Mouse (Mus musculus) midbrain, embryonic 11.5 days (tissue): ENCODE data around the gene Eif2b2. TPM values are rescaled to one million over a fixed set of nuclear protein-coding genes. Genes with fewer than 3 reads are reported as not detected.

Source experiments
- ATAC-seq: fragments of 200-750 bp; cut with Nextera tagmentation; 2 replicates; pipeline ENCODE4 v1.8.0; 2017; ENCODE audit warnings: moderate TSS enrichment, moderate library complexity; ENCODE audit not compliant: low FRiP score
- DNase-seq: peaks from one replicate; pipeline ENCODE4 v3.0.0; 2015; ENCODE audit warnings: low spot score; ENCODE audit errors: missing footprints
- H3K27ac ChIP-seq: fragments of 300-500 bp; sonication (generic); 2 replicates; pipeline ENCODE4 v1.5.1; 2014; ENCODE audit warnings: low read depth, low read length
- H3K27me3 ChIP-seq: fragments of 300-500 bp; sonication (generic); 2 replicates; pipeline ENCODE4 v1.6.1; 2014; ENCODE audit warnings: mild to moderate bottlenecking, low read length, moderate library complexity, mixed read lengths; ENCODE audit not compliant: control insufficient read depth, insufficient read depth
- H3K36me3 ChIP-seq: fragments of 300-500 bp; sonication (generic); 2 replicates; pipeline ENCODE4 v1.6.1; 2014; ENCODE audit warnings: mild to moderate bottlenecking, low read length, moderate library complexity, mixed read lengths; ENCODE audit not compliant: control insufficient read depth, insufficient read depth
- H3K4me1 ChIP-seq: fragments of 300-500 bp; sonication (generic); 2 replicates; pipeline ENCODE4 v1.6.1; 2014; ENCODE audit warnings: low read length; ENCODE audit not compliant: control insufficient read depth, insufficient read depth
- H3K4me2 ChIP-seq: fragments of 300-500 bp; sonication (generic); 2 replicates; pipeline ENCODE4 v1.6.1; 2014; ENCODE audit warnings: mild to moderate bottlenecking, moderate library complexity
- H3K4me3 ChIP-seq: fragments of 300-500 bp; sonication (generic); 2 replicates; pipeline ENCODE4 v1.5.1; 2014; ENCODE audit warnings: low read depth, low read length
- H3K9ac ChIP-seq: fragments of 300-500 bp; sonication (generic); 2 replicates; pipeline ENCODE4 v1.6.1; 2014; ENCODE audit warnings: low read length
- H3K9me3 ChIP-seq: fragments of 300-500 bp; sonication (generic); 2 replicates; pipeline ENCODE4 v1.6.1; 2016; ENCODE audit warnings: low read length; ENCODE audit not compliant: control insufficient read depth
- WGBS: fragments of 180-500 bp; shearing (Covaris S2); extraction: QIAGEN DNeasy Blood & Tissue Kit; methylation state at CpG from one replicate; pipeline ENCODE4 v1.1.7; 2014; 5-methylcytosine and 5-hydroxymethylcytosine counted together
- polyA plus RNA-seq: library from polyadenylated mRNA; unstranded; fragments of >200 nt; fragmentation: Nextera tagmentation; extraction: Ambion mirVana; gene quantifications from 2 replicates; pipeline ENCODE4 v1.2.1, GENCODE M21; 2014

Eif2b2 gene
- polyA plus RNA-seq, 1 experiment from 2014 or later = 93.6 TPM

DNA sequence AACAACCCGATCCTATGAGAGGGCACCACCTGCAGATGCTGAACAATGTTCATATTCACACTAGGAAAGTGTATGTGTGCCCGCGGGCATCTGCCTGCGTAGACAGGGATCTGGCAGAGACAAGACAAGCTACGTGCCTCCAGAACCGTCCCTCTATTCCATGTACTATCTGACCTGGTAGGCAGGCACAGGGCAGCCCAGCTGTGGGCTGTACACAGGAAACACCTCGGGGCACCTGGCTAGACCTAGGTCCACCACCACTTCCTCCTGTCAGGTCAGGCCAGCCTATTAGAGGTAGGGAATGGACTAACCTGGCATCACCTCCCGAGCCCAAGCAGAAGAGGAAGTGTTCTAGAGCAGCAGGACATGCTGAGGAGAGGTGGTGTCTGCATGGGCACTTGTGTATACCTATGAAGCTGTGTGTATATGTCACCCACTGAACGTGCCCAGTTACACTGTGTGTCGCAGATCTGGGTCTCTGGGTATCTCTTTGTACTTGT lies 41.5 kb upstream of the Eif2b2 start, which contains the start of gene Pgf:
Gene Pgf (minus strand): TSS at position 51 of the 500 bp plus-strand sequence.
- Histone ChIP-seq H3K27me3 (peaks cover 8% of the 10 kb centered on the region; the same call in 1 of the 2 replicates), H3K9ac (peak within 1 kb of the TSS; percentile 45; the same call in 1 of the 2 replicates), H3K4me2 (peak within 1 kb of the TSS; percentile 47)

DNA sequence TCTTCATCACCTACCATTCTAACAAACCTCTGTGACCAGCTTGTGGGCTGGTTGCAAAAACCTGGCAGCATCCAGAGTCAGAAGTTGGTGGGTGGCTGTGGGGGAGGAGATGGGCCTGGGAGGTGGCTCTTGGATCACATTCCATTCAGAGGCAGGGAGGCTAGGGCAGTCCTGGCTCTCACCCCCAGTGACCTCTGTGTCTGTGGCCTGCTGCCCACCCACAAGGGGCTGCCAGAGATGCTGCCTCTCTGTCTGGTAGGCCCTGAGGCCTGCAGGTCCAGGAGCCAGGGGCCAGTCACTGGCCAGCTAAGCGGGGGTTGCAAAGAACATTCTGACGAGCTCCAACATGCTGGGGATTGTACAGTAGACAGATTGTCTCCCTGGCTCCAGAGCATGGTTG lies 41.0 kb upstream of the Eif2b2 start:
- no peak overlapping the region for H3K9ac ChIP-seq
- H3K4me2 ChIP-seq = no peak overlapping the region
- H3K27ac ChIP-seq = no peak overlapping the region
- no peaks in the 10 kb centered on the region for H3K36me3 ChIP-seq
- ATAC-seq (no peak), DNase-seq (no peak)
- peaks cover 31% of the 10 kb centered on the region for H3K4me1 ChIP-seq
- 83% methylated on average over 2 of the region's 2 CpGs for WGBS
- peaks cover 8% of the 10 kb centered on the region; the same call in 1 of the 2 replicates for H3K27me3 ChIP-seq
- H3K9me3 ChIP-seq = no peaks in the 10 kb centered on the region
- H3K4me3 ChIP-seq = no peak overlapping the region

More for the DNA sequence above, 41.5 kb upstream of the Eif2b2 start, which contains the start of gene Pgf:
- Histone ChIP-seq H3K27ac (no peak within 1 kb of the TSS), H3K4me3 (peak within 1 kb of the TSS; percentile 23), H3K4me1 (peaks cover 31% of the 10 kb centered on the region), H3K36me3 (no peaks in the 10 kb centered on the region), H3K9me3 (no peaks in the 10 kb centered on the region)
- no peak for DNase-seq
- WGBS = 75% methylated on average over 10 of the region's 10 CpGs
- ATAC-seq = no peak

DNA sequence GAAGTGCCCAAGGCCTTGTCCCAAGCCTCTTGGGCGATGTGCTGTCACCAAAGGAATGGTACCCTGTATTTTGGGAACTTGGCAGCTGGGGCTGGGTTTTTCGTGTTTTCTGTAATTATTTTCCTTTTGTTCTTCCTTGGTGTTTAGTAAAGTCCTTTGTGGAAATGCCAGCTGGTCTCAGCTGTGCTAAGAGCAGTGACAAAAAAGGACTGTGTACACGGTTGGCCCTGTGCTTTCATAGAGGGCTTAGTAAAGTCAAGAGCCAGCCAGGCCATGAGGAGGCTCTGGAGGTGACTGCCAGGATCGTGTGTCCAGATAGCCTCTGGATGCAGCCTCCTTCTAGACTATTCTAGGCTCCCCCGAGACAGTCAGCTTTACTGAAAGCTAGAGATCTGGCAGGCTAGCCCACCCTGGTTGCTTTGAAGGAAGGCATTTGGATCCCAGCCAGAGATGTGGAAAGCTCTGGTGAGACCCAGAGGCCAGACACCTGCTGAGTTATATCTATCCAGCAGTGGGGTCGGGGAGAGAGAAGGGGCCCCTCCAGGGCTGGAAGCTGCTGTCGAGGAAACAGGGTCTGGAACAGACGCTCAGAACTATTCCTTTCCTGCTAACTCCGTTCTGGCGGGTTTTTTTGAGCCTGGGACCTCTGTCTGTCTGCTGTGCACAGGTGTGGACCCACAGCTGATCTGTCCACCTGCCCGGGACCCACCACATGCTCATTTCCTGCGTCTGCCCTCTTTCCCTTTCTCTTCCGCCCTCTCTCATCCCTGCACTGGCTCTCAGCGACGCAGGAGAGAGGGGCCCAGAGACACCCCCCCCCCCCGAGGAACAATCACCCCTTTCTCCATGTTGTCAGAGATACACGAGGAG lies 37.6 kb upstream of the Eif2b2 start:
- 40% methylated on average over 14 of the region's 17 CpGs for WGBS

DNA sequence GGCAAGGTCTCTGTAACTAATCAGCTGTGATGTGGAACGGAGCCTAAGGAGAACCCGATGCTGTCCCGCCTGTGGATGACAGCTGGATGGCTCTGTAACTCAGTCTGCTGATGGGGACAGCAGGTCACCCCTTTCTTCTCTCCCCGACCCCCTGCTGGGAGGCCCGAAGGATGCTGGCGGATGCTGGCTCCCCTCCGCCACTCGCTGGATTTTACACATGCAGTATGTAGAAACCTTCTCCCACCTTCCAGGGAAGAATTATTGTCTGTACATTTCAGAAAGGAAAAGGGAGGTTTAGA lies 37.0 kb upstream of the Eif2b2 start:
- H3K36me3 ChIP-seq = no peaks in the 10 kb centered on the region
- H3K4me2 ChIP-seq = peak overlapping the region; percentile 9; the same call in 1 of the 2 replicates
- ATAC-seq (peak; percentile 27; the same call in 1 of the 2 replicates), DNase-seq (no peak)
- H3K4me1 ChIP-seq = peaks cover 11% of the 10 kb centered on the region
- peaks cover 5% of the 10 kb centered on the region; the same call in 1 of the 2 replicates for H3K27me3 ChIP-seq
- H3K27ac ChIP-seq = no peak overlapping the region
- no peaks in the 10 kb centered on the region for H3K9me3 ChIP-seq
- no peak overlapping the region for H3K4me3 ChIP-seq
- 9% methylated on average over 8 of the region's 8 CpGs for WGBS
- peak overlapping the region; percentile 20; the same call in 1 of the 2 replicates for H3K9ac ChIP-seq

More for the DNA sequence above, 37.6 kb upstream of the Eif2b2 start:
- Histone ChIP-seq H3K4me1 (peaks cover 16% of the 10 kb centered on the region), H3K36me3 (no peaks in the 10 kb centered on the region), H3K4me2 (peak overlapping the region; percentile 9; the same call in 1 of the 2 replicates), H3K9me3 (no peaks in the 10 kb centered on the region), H3K4me3 (no peak overlapping the region), H3K27ac (no peak overlapping the region), H3K9ac (0 out of 2 replicates have a peak overlapping the region, but pooled peaks have one; percentile 20), H3K27me3 (peaks cover 5% of the 10 kb centered on the region; the same call in 1 of the 2 replicates)
- DNase-seq (no peak), ATAC-seq (no peak; the same call in 1 of the 2 replicates)

DNA sequence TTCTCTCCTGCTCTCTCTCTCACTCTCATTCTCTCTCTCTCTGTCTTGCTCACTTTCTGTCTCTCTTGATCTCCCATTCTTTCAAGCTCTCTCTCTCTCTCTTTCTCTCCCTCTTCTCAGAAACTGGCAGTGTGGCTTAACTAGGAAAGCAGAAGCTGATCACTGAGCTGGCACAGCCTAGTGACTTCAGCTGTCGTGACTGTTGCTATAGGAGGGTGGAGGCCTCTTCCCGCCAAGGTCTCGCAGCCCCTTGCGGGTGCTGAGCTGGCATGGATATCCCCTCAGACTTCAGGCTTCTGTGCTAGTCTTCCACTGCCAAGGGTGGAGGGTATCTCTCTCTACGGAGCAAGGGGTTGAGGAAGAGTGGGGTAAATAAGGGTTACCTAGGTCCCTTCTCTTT lies 36.4 kb upstream of the Eif2b2 start:
- WGBS = 76% methylated on average over 5 of the region's 5 CpGs
- DNase-seq = no peak
- no peak for ATAC-seq

DNA sequence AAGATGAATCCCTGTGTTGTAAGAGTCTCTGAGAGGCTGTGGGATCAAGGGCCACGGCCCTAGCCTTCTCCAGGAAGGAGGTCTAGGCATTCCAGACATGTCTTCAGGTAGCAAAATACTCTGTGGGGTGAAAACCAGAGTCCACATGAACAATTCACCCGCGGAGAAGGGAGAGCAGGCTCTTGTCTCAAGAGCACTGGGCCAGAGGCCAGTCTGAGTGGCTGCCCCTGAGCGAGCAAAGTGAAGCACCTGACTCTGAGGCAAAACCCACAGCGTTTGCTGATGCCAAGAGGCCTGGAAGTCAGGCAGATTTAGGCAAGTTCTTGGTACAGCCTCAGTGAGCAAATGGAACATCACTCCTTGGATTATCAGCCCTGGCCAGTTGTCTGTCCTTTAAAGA lies 35.2 kb upstream of the Eif2b2 start:
- H3K9ac ChIP-seq = no peak overlapping the region
- H3K4me3 ChIP-seq = no peak overlapping the region
- H3K4me2 ChIP-seq = no peak overlapping the region
- ATAC-seq = no peak
- no peaks in the 10 kb centered on the region for H3K27me3 ChIP-seq
- no peak overlapping the region for H3K27ac ChIP-seq
- no peaks in the 10 kb centered on the region for H3K36me3 ChIP-seq
- H3K9me3 ChIP-seq = no peaks in the 10 kb centered on the region
- WGBS = 70% methylated on average over 5 of the region's 5 CpGs
- DNase-seq = peak; percentile 60
- peaks cover 9% of the 10 kb centered on the region; the same call in 1 of the 2 replicates for H3K4me1 ChIP-seq

More for the DNA sequence above, 36.4 kb upstream of the Eif2b2 start:
- Histone ChIP-seq H3K4me1 (peaks cover 9% of the 10 kb centered on the region; the same call in 1 of the 2 replicates), H3K9ac (no peak overlapping the region), H3K36me3 (no peaks in the 10 kb centered on the region), H3K9me3 (no peaks in the 10 kb centered on the region), H3K27ac (no peak overlapping the region), H3K4me3 (no peak overlapping the region), H3K4me2 (no peak overlapping the region), H3K27me3 (no peaks in the 10 kb centered on the region; the same call in 1 of the 2 replicates)

DNA sequence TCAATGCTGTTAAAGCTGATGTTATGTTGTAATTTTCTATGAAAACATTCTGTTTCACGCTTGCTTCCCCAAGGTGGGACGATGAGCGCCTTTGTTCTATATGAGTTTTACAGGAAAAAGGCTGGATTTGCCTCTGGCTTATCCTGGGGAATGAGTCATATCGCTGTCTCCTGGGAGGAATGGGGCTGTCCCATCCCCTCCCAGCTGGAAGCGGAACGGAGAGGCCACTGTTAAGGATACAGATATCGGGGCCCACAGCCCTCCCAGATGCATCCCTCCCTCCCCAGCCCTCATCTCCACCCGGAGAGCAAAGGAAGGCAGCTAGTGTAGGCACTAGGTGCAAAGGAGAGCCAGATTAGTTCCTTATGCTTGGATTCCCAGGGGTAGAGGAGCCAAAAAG lies 33.5 kb upstream of the Eif2b2 start:
- Histone ChIP-seq H3K4me2 (no peak overlapping the region), H3K9ac (no peak overlapping the region), H3K9me3 (no peaks in the 10 kb centered on the region), H3K27me3 (no peaks in the 10 kb centered on the region), H3K27ac (no peak overlapping the region), H3K4me1 (peaks cover 9% of the 10 kb centered on the region; the same call in 1 of the 2 replicates), H3K36me3 (no peaks in the 10 kb centered on the region), H3K4me3 (no peak overlapping the region)
- WGBS = 66% methylated on average over 8 of the region's 8 CpGs
- no peak for ATAC-seq
- no peak for DNase-seq

DNA sequence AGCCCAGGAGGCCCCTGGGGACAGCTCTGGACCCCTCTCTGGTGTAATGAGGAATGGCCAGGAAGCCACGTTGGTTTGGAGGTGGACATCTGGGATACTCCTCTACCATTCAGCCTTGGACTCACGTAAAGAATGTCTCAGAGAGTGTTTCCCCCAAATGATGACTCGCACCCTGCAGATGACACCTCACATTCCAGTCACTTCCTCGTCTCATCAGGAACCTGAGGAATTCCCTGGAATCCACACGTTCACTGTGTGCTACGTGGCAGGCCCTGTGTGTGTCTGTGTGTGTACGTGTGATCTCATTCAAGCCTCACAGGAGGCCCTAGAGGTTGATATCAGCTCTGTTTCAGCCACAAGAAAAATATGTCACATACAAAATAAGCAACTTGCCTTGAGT lies 32.9 kb upstream of the Eif2b2 start:
- Histone ChIP-seq H3K27me3 (no peaks in the 10 kb centered on the region), H3K9ac (no peak overlapping the region), H3K4me2 (no peak overlapping the region), H3K27ac (no peak overlapping the region), H3K4me3 (no peak overlapping the region), H3K4me1 (peaks cover 9% of the 10 kb centered on the region; the same call in 1 of the 2 replicates), H3K9me3 (no peaks in the 10 kb centered on the region), H3K36me3 (no peaks in the 10 kb centered on the region)
- DNase-seq = no peak
- ATAC-seq = no peak
- WGBS = 71% methylated on average over 7 of the region's 7 CpGs

DNA sequence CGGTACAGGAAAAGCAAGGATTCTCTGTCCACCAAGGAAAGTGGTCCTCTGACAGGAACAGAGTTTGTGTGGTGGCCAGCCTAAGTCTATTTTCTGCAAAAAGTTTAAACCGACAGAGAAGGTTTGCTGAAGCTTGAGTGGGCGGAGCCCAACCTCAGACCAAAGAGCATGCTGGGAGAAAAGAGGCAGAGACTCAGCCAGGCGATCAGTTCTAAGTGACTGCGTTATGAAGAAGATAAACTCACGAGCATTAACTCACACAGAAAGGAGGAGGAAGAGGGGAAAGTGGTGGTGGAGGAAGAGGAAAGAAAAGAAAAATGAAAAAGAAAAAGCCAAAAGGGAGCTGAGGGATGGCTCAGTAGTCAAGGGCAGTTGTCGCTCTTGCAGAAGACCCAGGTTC lies 29.0 kb upstream of the Eif2b2 start:
- Histone ChIP-seq H3K36me3 (no peaks in the 10 kb centered on the region), H3K27me3 (no peaks in the 10 kb centered on the region), H3K9me3 (no peaks in the 10 kb centered on the region), H3K4me1 (no peaks in the 10 kb centered on the region; the same call in 1 of the 2 replicates), H3K27ac (no peak overlapping the region), H3K4me2 (no peak overlapping the region), H3K9ac (no peak overlapping the region), H3K4me3 (no peak overlapping the region)
- ATAC-seq (no peak), DNase-seq (peak; percentile 35)
- WGBS = 81% methylated on average over 7 of the region's 7 CpGs
